Mouse (Mus musculus) CH12.LX (cell line): ENCODE results near the gene Atp13a3. TPM values are rescaled to one million over a fixed set of nuclear protein-coding genes. Genes with fewer than 3 reads are reported as not detected.

Experiments
- DNase-seq: peaks from one replicate; pipeline ENCODE4 v3.0.0-alpha.2; 2013; ENCODE audit errors: extremely low read depth
- H3K27ac ChIP-seq: 2 replicates; pipeline ENCODE4 v1.5.1; 2012; ENCODE audit warnings: low read depth, mild to moderate bottlenecking, control low read depth, moderate library complexity; ENCODE audit not compliant: insufficient read depth
- H3K27me3 ChIP-seq: replicated peaks from 2 replicates; pipeline ENCODE3; 2012; ENCODE audit warnings: inconsistent platforms
- H3K36me3 ChIP-seq, 2 experiments: replicated peaks in 1 of 2; 2 replicates each; pipeline versions ENCODE3 to v1.6.1; 2012; ENCODE audit warnings: inconsistent platforms in 1 of 2, low read length in 1 of 2, mild to moderate bottlenecking in 1 of 2, mixed read lengths in 1 of 2, moderate library complexity in 1 of 2; ENCODE audit not compliant: control insufficient read depth in 1 of 2, insufficient read depth in 1 of 2
- H3K4me1 ChIP-seq, 2 experiments: 2 replicates each; pipeline ENCODE4 v1.6.1; 2012; ENCODE audit warnings: inconsistent platforms in 1 of 2, moderate library complexity in 1 of 2; ENCODE audit not compliant: insufficient read depth in 2 of 2, control insufficient read depth in 1 of 2
- H3K4me2 ChIP-seq: 2 replicates; pipeline ENCODE4 v1.6.1; 2012; ENCODE audit warnings: low read depth, mild to moderate bottlenecking, control low read depth; ENCODE audit not compliant: poor library complexity, insufficient read depth, severe bottlenecking
- H3K4me3 ChIP-seq, 3 experiments: fragments of 150-350 bp in 1 of 3; sonication (generic) in 1 of 3; replicated peaks in 1 of 3; 2 replicates each; pipeline versions ENCODE3 to v1.5.1; 2011 to 2012; ENCODE audit warnings: low read depth in 2 of 3, low read length in 2 of 3, mild to moderate bottlenecking in 2 of 3, moderate library complexity in 2 of 3, control low read depth in 1 of 3, improper control_type of control experiment in 1 of 3, inconsistent platforms in 1 of 3, mixed read lengths in 1 of 3; ENCODE audit not compliant: poor library complexity in 1 of 3
- H3K79me2 ChIP-seq: replicated peaks from 2 replicates; pipeline ENCODE4 v1.6.1; 2012; ENCODE audit warnings: mild to moderate bottlenecking, moderate library complexity; ENCODE audit not compliant: control insufficient read depth, poor library complexity, insufficient read depth, severe bottlenecking; ENCODE audit errors: extremely low read depth
- H3K9ac ChIP-seq: 2 replicates; pipeline ENCODE4 v1.6.1; 2012; ENCODE audit warnings: low read depth, mild to moderate bottlenecking, control low read depth, moderate library complexity; ENCODE audit not compliant: insufficient read depth
- H3K9me3 ChIP-seq: replicated peaks from 2 replicates; pipeline ENCODE3; 2012; ENCODE audit warnings: low read length, inconsistent platforms, mixed read lengths
- BHLHE40 ChIP-seq: IDR thresholded peaks from 2 replicates; pipeline ENCODE4 v1.6.1; 2011; ENCODE audit warnings: mild to moderate bottlenecking, low read depth, low read length, improper control_type of control experiment
- CTCF ChIP-seq, 2 experiments: IDR thresholded peaks in 1 of 2; conservative IDR thresholded peaks in 1 of 2; 2 replicates each; pipeline ENCODE4 v1.5.1; 2011 to 2012; ENCODE audit warnings: low read depth in 2 of 2, low read length in 2 of 2, improper control_type of control experiment in 1 of 2, inconsistent platforms in 1 of 2, mild to moderate bottlenecking in 1 of 2, moderate library complexity in 1 of 2
- MAX ChIP-seq: IDR thresholded peaks from 2 replicates; pipeline ENCODE4 v1.6.1; 2011; ENCODE audit warnings: low read length, improper control_type of control experiment
- MAZ ChIP-seq: IDR thresholded peaks from 2 replicates; pipeline ENCODE4 v1.6.1; 2012; ENCODE audit warnings: low read depth, mild to moderate bottlenecking, inconsistent platforms, low read length, improper control_type of control experiment, moderate library complexity
- MXI1 ChIP-seq: IDR thresholded peaks from 2 replicates; pipeline ENCODE4 v1.6.1; 2011; ENCODE audit warnings: mild to moderate bottlenecking, low read depth, low read length, improper control_type of control experiment
- NRF1 ChIP-seq: IDR thresholded peaks from 2 replicates; pipeline ENCODE4 v1.6.1; 2014; ENCODE audit warnings: low read depth, mild to moderate bottlenecking, inconsistent platforms, low read length, improper control_type of control experiment, moderate library complexity
- POLR2AphosphoS2 ChIP-seq: IDR thresholded peaks from 2 replicates; pipeline ENCODE4 v1.6.1; 2011; ENCODE audit warnings: low read depth, low read length, improper control_type of control experiment
- RAD21 ChIP-seq: IDR thresholded peaks from 2 replicates; pipeline ENCODE4 v1.6.1; 2011; ENCODE audit warnings: low read depth, mild to moderate bottlenecking, low read length, improper control_type of control experiment, moderate library complexity
- SMC3 ChIP-seq: IDR thresholded peaks from 2 replicates; pipeline ENCODE4 v1.6.1; 2011; ENCODE audit warnings: low read depth, low read length, improper control_type of control experiment
- UBTF ChIP-seq: IDR thresholded peaks from 2 replicates; pipeline ENCODE4 v1.6.1; 2012; ENCODE audit warnings: low read depth, mild to moderate bottlenecking, inconsistent platforms, low read length, improper control_type of control experiment, moderate library complexity
- ZC3H11A ChIP-seq: IDR thresholded peaks from 2 replicates; pipeline ENCODE4 v1.6.1; 2012; ENCODE audit warnings: low read depth, mild to moderate bottlenecking, inconsistent platforms, low read length, improper control_type of control experiment
- ZMIZ1 ChIP-seq: IDR thresholded peaks from 2 replicates; pipeline ENCODE4 v1.6.1; 2012; ENCODE audit warnings: low read depth, mild to moderate bottlenecking, inconsistent platforms, low read length, improper control_type of control experiment
- dilution Hi-C: fragments of 300-500 bp; cut with MboI; formaldehyde crosslinking; loops from 2 replicates; pipeline ENCODE4 v1.14.3; 2020; ENCODE audit warnings: low sequenced_read_pairs; ENCODE audit not compliant: extremely low pct_unique_long_range_greater_than_20kb, extremely low pct_ligation_motif_present
- in situ Hi-C: fragments of 300-500 bp; cut with MboI; formaldehyde crosslinking; loops from 3 replicates; pipeline ENCODE4 v1.14.3; 2019; ENCODE audit warnings: low sequenced_read_pairs, low pct_ligation_motif_present, low pct_unique_long_range_greater_than_20kb, mixed read lengths
- polyA plus RNA-seq: library from polyadenylated mRNA; unstranded; fragments of >175 nt; gene quantifications from 2 replicates; pipeline ENCODE4 v1.2.1, GENCODE M21; 2012; ENCODE audit warnings: low read depth; ENCODE audit not compliant: insufficient read length
- total RNA-seq, 2 experiments: library from RNA; depleted of rRNA; stranded (reverse); fragments of 300-350 nt in 1 of 2; fragments of >200 nt in 1 of 2; gene quantifications; 2 replicates each; pipeline ENCODE4 v1.2.3; 2012 to 2014

Gene Atp13a3
- total and polyA plus RNA-seq, 3 experiments = 46.7 to 73.0 (median 49.9) TPM

DNA sequence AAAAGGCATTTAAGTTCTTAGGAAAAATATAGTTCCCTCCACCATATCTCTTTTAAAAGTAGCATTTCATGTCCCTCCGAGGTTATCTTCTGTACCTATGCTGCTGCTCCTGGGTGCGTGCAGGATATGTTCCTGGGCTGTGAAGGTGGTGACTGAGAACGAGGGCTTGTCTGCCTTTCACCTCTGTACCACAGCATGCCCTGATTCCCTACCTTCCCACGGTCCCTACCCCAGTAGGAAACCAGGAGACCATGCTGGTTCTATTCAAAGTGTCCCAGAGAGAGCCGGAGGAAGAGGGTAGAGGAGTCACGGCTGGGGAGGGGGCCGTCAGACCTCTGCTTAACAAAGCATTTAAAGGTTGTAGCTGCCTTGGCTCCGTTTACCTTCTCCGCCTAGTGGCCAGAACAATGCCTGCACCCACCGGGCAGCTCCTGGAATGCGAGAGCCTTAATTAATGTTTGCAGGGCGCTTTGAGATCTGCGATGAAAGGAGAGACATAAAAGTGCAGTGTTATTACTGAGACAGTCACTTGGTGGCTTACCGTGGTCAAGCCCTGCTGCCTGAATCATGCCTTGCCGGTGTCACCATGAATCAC is 121.9 kb downstream of the Atp13a3 start:
- TF ChIP-seq MAX = no peak
- TF ChIP-seq MAZ = no peak
- no peak for TF ChIP-seq ZC3H11A
- TF ChIP-seq BHLHE40 = no peak
- TF ChIP-seq POLR2AphosphoS2 = no peak
- TF ChIP-seq NRF1 = no peak
- TF ChIP-seq UBTF = no peak
- TF ChIP-seq SMC3 = peak; percentile 64
- TF ChIP-seq RAD21 = peak; percentile 31
- no peak for TF ChIP-seq ZMIZ1
- peak; percentile 82 to 92 for TF ChIP-seq CTCF (conservative IDR thresholded peaks at IDR 0.05 in 1 of 2, IDR thresholded peaks at IDR 0.05 in 1 of 2; ENCODE audit: low read depth in 2 of 2, low read length in 2 of 2)
- DNase-seq = peak; percentile 44
- no peak overlapping the region for H3K4me3 ChIP-seq
- H3K4me2 ChIP-seq = peak overlapping the region; percentile 88
- H3K27me3 ChIP-seq = peaks cover 22% of the 10 kb centered on the region
- no peaks in the 10 kb centered on the region for H3K36me3 ChIP-seq
- dilution Hi-C loops (no loop called here), in situ Hi-C loops (no loop called here)
- no peak overlapping the region for H3K9ac ChIP-seq
- no peaks in the 10 kb centered on the region for H3K9me3 ChIP-seq
- H3K79me2 ChIP-seq = no peaks in the 10 kb centered on the region
- H3K27ac ChIP-seq = no peak overlapping the region
- H3K4me1 ChIP-seq = peaks cover 4 to 30% of the 10 kb centered on the region in 2 experiments; a peak in 2 of 4 replicates

DNA sequence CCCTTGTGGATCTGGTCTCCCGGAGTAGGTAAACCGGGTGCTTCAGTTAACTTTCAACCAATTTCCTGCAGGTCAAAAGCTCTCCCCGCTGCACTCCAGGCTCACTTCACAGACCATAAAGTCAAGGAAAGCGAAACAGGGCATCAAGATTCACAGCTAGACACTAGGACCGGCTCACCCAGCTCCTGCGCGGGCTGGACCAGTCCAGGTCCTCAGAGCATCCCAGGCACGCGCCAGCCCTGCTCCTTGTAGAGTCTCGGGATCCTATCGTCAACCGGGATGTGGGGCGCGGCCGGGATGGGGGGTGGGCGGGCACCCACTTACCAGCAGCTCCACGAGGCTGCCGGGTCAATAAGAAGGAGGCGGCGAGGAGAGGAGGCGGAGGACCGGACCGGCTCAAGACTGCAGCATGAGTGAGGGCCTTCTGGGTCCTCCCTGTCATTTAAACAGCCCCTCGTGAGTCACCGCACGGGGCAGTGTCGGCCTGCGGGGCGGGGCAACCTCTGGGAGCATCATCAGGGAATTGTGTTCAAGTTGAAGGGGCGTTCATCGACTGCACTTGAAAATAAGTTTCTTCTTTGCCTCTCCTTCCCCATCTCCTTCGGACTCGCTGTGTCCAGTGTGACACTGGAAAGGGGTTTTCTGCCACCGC is 122.8 kb downstream of the Atp13a3 start, which contains the start of gene Lrrc15:
TSS of gene Lrrc15 (minus strand) at position 413 of the 652 bp plus-strand sequence.
- no peaks in the 10 kb centered on the region for H3K36me3 ChIP-seq
- in situ Hi-C loops (no loop called here), dilution Hi-C loops (no loop called here)
- peaks cover 15% of the 10 kb centered on the region for H3K27me3 ChIP-seq
- H3K9ac ChIP-seq = no peak within 1 kb of the TSS
- H3K79me2 ChIP-seq = no peaks in the 10 kb centered on the region
- TF ChIP-seq CTCF (conservative IDR thresholded peaks at IDR 0.05 in 1 of 2, IDR thresholded peaks at IDR 0.05 in 1 of 2; ENCODE audit: low read depth in 2 of 2, low read length in 2 of 2) (peak in 1 of 2 experiments; percentile 17; a peak in 2 of 4 replicates), MXI1 (no peak)
- TF ChIP-seq, all 38 proteins: peak for 1
- no peaks in the 10 kb centered on the region for H3K9me3 ChIP-seq
- peaks cover 5 to 39% of the 10 kb centered on the region in 2 experiments; a peak in 2 of 4 replicates for H3K4me1 ChIP-seq
- peak within 1 kb of the TSS; percentile 88 for H3K4me2 ChIP-seq
- H3K27ac ChIP-seq = no peak within 1 kb of the TSS
- no peak within 1 kb of the TSS for H3K4me3 ChIP-seq
- no peak for DNase-seq
